Mouse (Mus musculus): ENCODE measurements around the gene Ccdc155. TPM values are rescaled to one million over a fixed set of nuclear protein-coding genes. Genes with fewer than 3 reads are reported as not detected.

Gene Ccdc155
- polyA plus RNA-seq, 1 experiment = 0.20 TPM

GRCm38 (mm10) chr7:45198435-45198834, 6.3 kb downstream of the Ccdc155 start:
- Histone ChIP-seq H3K36me3 (ENCODE audit: control insufficient read depth, insufficient read depth, low read length) (no peaks in the 10 kb centered on the region), H3K4me3 (ENCODE audit: extremely low read depth, insufficient read depth, insufficient read length) (no peak overlapping the region), H3K27me3 (ENCODE audit: control insufficient read depth, insufficient read depth, low read length) (no peaks in the 10 kb centered on the region), H3K4me1 (ENCODE audit: control insufficient read depth, insufficient read depth, insufficient read length) (no peaks in the 10 kb centered on the region), H3K27ac (ENCODE audit: insufficient read depth, low read length) (no peak overlapping the region)
- peak; percentile 17 to 67 for DNase-seq (ENCODE audit: low read depth in 1 of 2, low spot score in 2 of 2)
- TF ChIP-seq POLR2A (IDR thresholded peaks at IDR 0.05; ENCODE audit: low read depth, low read length) = no peak
- TF ChIP-seq CTCF (IDR thresholded peaks at IDR 0.05; ENCODE audit: extremely low read depth, insufficient read depth, insufficient read length, insufficient replicate concordance) = peak; percentile 79; the same call in 1 of the 2 replicates
- WGBS = 24% methylated on average over 5 of the region's 5 CpGs

DNA sequence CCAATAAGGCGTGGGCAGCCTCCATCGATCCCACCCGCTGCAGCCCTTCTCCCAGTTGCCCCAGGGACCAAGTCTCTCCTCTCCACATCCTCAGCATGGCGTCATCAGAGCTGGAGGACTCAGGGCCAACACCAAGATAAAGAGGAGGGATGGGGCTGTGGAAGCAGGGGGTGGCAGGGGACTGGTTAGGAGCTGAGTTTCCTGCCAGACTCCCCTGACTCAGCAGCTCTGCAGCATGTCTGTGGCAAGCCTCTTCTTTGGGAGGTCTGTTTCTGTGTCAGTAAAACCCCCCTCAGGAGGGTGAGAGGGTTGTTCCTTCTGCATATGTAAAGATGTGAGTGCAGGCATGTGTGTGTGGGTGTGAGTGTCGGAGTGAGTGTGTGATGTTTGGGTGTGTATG, 7.7 kb downstream of the Ccdc155 start:
- 77% methylated on average over 5 of the region's 5 CpGs for WGBS
- Histone ChIP-seq H3K36me3 (ENCODE audit: control insufficient read depth, insufficient read depth, low read length) (no peaks in the 10 kb centered on the region), H3K27ac (ENCODE audit: insufficient read depth, low read length) (no peak overlapping the region), H3K27me3 (ENCODE audit: control insufficient read depth, insufficient read depth, low read length) (no peaks in the 10 kb centered on the region), H3K4me3 (ENCODE audit: extremely low read depth, insufficient read depth, insufficient read length) (no peak overlapping the region), H3K4me1 (ENCODE audit: control insufficient read depth, insufficient read depth, insufficient read length) (no peaks in the 10 kb centered on the region)
- DNase-seq (ENCODE audit: low read depth in 1 of 2, low spot score in 2 of 2) = no peak
- no peak for TF ChIP-seq POLR2A (IDR thresholded peaks at IDR 0.05; ENCODE audit: low read depth, low read length)
- TF ChIP-seq CTCF (IDR thresholded peaks at IDR 0.05; ENCODE audit: extremely low read depth, insufficient read depth, insufficient read length, insufficient replicate concordance) = no peak

GRCm38 (mm10) chr7:45196176-45196535, 8.5 kb downstream of the Ccdc155 start:
- DNase-seq (ENCODE audit: low read depth in 1 of 2, low spot score in 2 of 2) = no peak
- Histone ChIP-seq H3K36me3 (ENCODE audit: control insufficient read depth, insufficient read depth, low read length) (no peaks in the 10 kb centered on the region), H3K4me1 (ENCODE audit: control insufficient read depth, insufficient read depth, insufficient read length) (no peaks in the 10 kb centered on the region), H3K4me3 (ENCODE audit: extremely low read depth, insufficient read depth, insufficient read length) (no peak overlapping the region), H3K27me3 (ENCODE audit: control insufficient read depth, insufficient read depth, low read length) (no peaks in the 10 kb centered on the region), H3K27ac (ENCODE audit: insufficient read depth, low read length) (no peak overlapping the region)
- 83% methylated on average over 4 of the region's 4 CpGs for WGBS
- TF ChIP-seq POLR2A (IDR thresholded peaks at IDR 0.05; ENCODE audit: low read depth, low read length) (no peak), CTCF (IDR thresholded peaks at IDR 0.05; ENCODE audit: extremely low read depth, insufficient read depth, insufficient read length, insufficient replicate concordance) (no peak)

DNA sequence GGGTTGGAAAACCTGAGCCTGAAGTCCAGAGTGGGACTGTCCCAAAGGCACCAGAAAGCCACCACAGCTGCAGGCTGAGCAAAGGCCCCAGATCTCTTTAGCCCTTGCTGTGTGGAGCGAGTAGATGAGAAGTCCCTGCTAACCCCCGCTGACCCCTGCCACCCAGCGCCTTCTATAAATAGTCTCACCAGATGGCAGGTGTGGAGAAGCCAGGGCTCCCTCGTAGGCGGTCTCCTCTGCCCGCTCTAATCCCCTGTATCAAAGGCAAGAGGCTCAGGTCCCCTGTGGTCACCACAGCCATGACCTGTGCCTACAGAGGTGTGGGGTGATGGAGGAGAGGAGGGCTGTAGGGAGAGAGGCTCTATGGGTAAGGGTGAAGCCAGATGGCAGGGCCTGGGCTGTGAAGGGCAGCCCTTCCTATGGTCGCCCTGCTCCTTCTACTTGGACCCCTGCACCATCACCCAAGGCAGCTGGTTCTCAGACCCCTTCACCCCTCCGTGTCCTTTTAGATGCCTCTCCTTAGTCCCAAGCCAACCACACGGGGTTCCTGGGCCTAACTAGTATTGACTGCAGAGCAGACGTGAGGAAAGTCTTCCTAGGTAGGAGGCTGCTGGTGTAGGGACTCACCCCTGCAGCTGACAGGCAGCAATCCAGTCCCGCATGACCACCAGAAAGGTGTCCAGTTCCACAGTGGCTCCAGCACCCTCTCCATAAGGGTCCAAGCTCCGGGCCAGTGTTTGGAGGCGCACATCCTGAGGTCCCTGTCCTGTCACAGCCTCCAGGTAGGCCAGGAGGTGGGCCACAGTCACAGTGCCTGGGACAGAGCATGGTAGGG, 9.1 kb downstream of the Ccdc155 start:
- WGBS = 74% methylated on average over 13 of the region's 13 CpGs
- H3K27me3 ChIP-seq (ENCODE audit: control insufficient read depth, insufficient read depth, low read length) = no peaks in the 10 kb centered on the region
- H3K36me3 ChIP-seq (ENCODE audit: control insufficient read depth, insufficient read depth, low read length) = no peaks in the 10 kb centered on the region
- no peak overlapping the region for H3K4me3 ChIP-seq (ENCODE audit: extremely low read depth, insufficient read depth, insufficient read length)
- no peak overlapping the region for H3K27ac ChIP-seq (ENCODE audit: insufficient read depth, low read length)
- H3K4me1 ChIP-seq (ENCODE audit: control insufficient read depth, insufficient read depth, insufficient read length) = no peaks in the 10 kb centered on the region
- TF ChIP-seq POLR2A (IDR thresholded peaks at IDR 0.05; ENCODE audit: low read depth, low read length) (no peak), CTCF (IDR thresholded peaks at IDR 0.05; ENCODE audit: extremely low read depth, insufficient read depth, insufficient read length, insufficient replicate concordance) (no peak)
- DNase-seq (ENCODE audit: low read depth in 1 of 2, low spot score in 2 of 2) = no peak

DNA sequence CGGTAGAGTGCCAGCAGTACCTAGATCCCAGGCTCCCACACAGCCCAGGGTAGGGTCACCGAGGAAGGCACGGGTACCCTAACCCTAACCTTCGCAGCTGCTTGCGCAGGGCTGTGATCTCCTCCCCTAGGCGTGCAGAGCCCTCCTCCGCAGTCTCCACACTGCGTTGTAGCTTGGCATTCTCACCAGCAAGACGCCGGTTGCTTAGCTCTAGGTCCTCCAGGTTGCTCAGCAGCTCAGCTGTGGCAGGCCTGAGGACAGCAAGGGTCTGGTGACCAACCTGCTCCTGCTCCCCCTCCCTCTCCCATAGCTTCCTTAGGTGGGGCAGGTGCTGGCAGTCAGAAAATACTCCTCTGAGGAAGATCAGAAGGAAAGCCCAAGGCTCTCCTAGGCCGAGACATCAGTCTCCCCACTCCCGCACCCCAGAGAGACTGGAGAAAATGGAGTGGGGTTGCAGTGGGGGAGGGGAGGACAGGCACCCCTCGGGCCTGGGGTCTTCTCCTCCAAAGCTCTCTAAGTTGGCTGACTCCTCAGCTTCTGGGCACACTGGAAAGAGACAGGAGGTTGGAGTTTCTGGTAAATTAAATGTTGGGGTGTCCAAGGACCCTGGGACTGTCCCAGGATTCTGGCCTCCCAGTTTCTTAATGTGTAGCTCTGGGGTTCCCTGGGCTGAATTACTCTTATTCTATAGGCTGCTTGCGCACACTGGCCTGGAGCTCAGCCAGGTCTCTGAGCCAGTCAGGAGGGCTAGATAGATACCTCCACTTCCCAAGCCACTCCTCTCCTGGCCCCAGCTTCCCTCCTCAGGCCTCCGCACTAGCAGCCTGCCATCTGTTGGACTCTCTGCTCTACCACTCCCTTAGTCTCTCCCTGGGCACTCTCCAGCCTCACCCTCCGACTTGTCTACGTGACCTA, 10.6 kb downstream of the Ccdc155 start:
- no peaks in the 10 kb centered on the region for H3K4me1 ChIP-seq (ENCODE audit: control insufficient read depth, insufficient read depth, insufficient read length)
- no peak overlapping the region for H3K4me3 ChIP-seq (ENCODE audit: extremely low read depth, insufficient read depth, insufficient read length)
- H3K27ac ChIP-seq (ENCODE audit: insufficient read depth, low read length) = no peak overlapping the region
- WGBS = 87% methylated on average over 17 of the region's 17 CpGs
- DNase-seq (ENCODE audit: low read depth in 1 of 2, low spot score in 2 of 2) = no peak
- no peaks in the 10 kb centered on the region for H3K27me3 ChIP-seq (ENCODE audit: control insufficient read depth, insufficient read depth, low read length)
- TF ChIP-seq POLR2A (IDR thresholded peaks at IDR 0.05; ENCODE audit: low read depth, low read length) (no peak), CTCF (IDR thresholded peaks at IDR 0.05; ENCODE audit: extremely low read depth, insufficient read depth, insufficient read length, insufficient replicate concordance) (no peak)
- no peaks in the 10 kb centered on the region for H3K36me3 ChIP-seq (ENCODE audit: control insufficient read depth, insufficient read depth, low read length)

GRCm38 (mm10) chr7:45193406-45193805, 11.3 kb downstream of the Ccdc155 start:
- TF ChIP-seq POLR2A (IDR thresholded peaks at IDR 0.05; ENCODE audit: low read depth, low read length) (no peak), CTCF (IDR thresholded peaks at IDR 0.05; ENCODE audit: extremely low read depth, insufficient read depth, insufficient read length, insufficient replicate concordance) (no peak)
- H3K27me3 ChIP-seq (ENCODE audit: control insufficient read depth, insufficient read depth, low read length) = no peaks in the 10 kb centered on the region
- no peak overlapping the region for H3K27ac ChIP-seq (ENCODE audit: insufficient read depth, low read length)
- H3K4me3 ChIP-seq (ENCODE audit: extremely low read depth, insufficient read depth, insufficient read length) = no peak overlapping the region
- no peaks in the 10 kb centered on the region for H3K36me3 ChIP-seq (ENCODE audit: control insufficient read depth, insufficient read depth, low read length)
- WGBS = 58% methylated on average over 5 of the region's 5 CpGs
- no peaks in the 10 kb centered on the region for H3K4me1 ChIP-seq (ENCODE audit: control insufficient read depth, insufficient read depth, insufficient read length)
- DNase-seq (ENCODE audit: low read depth in 1 of 2, low spot score in 2 of 2) = no peak

Data from spleen, adult 2 months (tissue).